Mouse (Mus musculus) heart, adult 2 months (tissue): ENCODE measurements at regions not wholly inside any gene's neighbourhood (a gene's known extent, or its start where the extent isn't known, plus 50 kb on each side); places are given as distances from the start of the nearest gene placed in this dataset.

Experiments used
- EP300 ChIP-seq: fragments of 200-500 bp; IDR thresholded peaks from 2 replicates; pipeline ENCODE4 v1.6.1; 2011; ENCODE audit warnings: low read depth, low read length, control low read depth; ENCODE audit not compliant: insufficient read depth
- POLR2A ChIP-seq: fragments of 200-500 bp; IDR thresholded peaks from 2 replicates; pipeline ENCODE4 v1.6.1; 2011; ENCODE audit warnings: mild to moderate bottlenecking, low read depth, low read length, control low read depth; ENCODE audit not compliant: insufficient read depth

- no peak for TF ChIP-seq EP300
- no peak for TF ChIP-seq POLR2A
Observed at GRCm38 (mm10) chr11:24297763-24298162, 219.9 kb downstream of the Bcl11a start.
